Mouse (Mus musculus): Measurements from ENCODE around the gene Atp10a. TPM values are rescaled to one million over a fixed set of nuclear protein-coding genes. Genes with fewer than 3 reads are reported as not detected.

Gene Atp10a
- polyA plus RNA-seq, 1 experiment = 3.0 TPM

- H3K36me3 ChIP-seq (ENCODE audit: control insufficient read depth, insufficient read depth) = no peaks in the 10 kb centered on the region
- H3K4me3 ChIP-seq = no peak overlapping the region
- TF ChIP-seq MYOG (IDR thresholded peaks at IDR 0.05; ENCODE audit: control insufficient read depth in 1 of 3, insufficient read depth in 1 of 3, insufficient read length in 2 of 3, low read depth in 2 of 3) (no peak), MAX (IDR thresholded peaks at IDR 0.05; ENCODE audit: low read depth) (no peak), SRF (IDR thresholded peaks at IDR 0.05; ENCODE audit: control insufficient read depth, insufficient read length, low read depth) (no peak), POLR2A (IDR thresholded peaks at IDR 0.05; ENCODE audit: insufficient read length, low read depth) (no peak), TCF12 (IDR thresholded peaks at IDR 0.05; ENCODE audit: insufficient read depth, poor library complexity, severe bottlenecking) (no peak), USF1 (IDR thresholded peaks at IDR 0.05; ENCODE audit: low read depth) (no peak), MYOD1 (IDR thresholded peaks at IDR 0.05; ENCODE audit: control insufficient read depth in 1 of 3, insufficient read length in 2 of 3, low read depth in 2 of 3) (no peak), CEBPB (IDR thresholded peaks at IDR 0.05; ENCODE audit: insufficient read depth, poor library complexity, severe bottlenecking) (no peak), E2F4 (IDR thresholded peaks at IDR 0.05; ENCODE audit: insufficient read depth) (no peak), POLR2AphosphoS2 (IDR thresholded peaks at IDR 0.05; ENCODE audit: insufficient read length, low read depth) (no peak), TCF3 (IDR thresholded peaks at IDR 0.05; ENCODE audit: insufficient read length, low read depth) (no peak), REST (IDR thresholded peaks at IDR 0.05; ENCODE audit: insufficient read depth, insufficient read length) (no peak)
- no peak overlapping the region for H3ac ChIP-seq (ENCODE audit: control insufficient read depth, insufficient read length)
- H3K4me2 ChIP-seq (ENCODE audit: low read depth) = no peak overlapping the region
- no peaks in the 10 kb centered on the region for H3K79me2 ChIP-seq (ENCODE audit: control insufficient read depth, insufficient read depth)
- H3K27me3 ChIP-seq (ENCODE audit: control insufficient read depth, insufficient read depth, insufficient read length) = no peaks in the 10 kb centered on the region
Observed at GRCm38 (mm10) chr7:58740842-58741241, 84.9 kb downstream of the Atp10a start.

GRCm38 (mm10) chr7:58742009-58742408 lies 86.0 kb downstream of the Atp10a start:
- TF ChIP-seq POLR2AphosphoS2 (IDR thresholded peaks at IDR 0.05; ENCODE audit: insufficient read length, low read depth) (no peak), MYOG (IDR thresholded peaks at IDR 0.05; ENCODE audit: control insufficient read depth in 1 of 3, insufficient read depth in 1 of 3, insufficient read length in 2 of 3, low read depth in 2 of 3) (no peak), TCF3 (IDR thresholded peaks at IDR 0.05; ENCODE audit: insufficient read length, low read depth) (no peak), USF1 (IDR thresholded peaks at IDR 0.05; ENCODE audit: low read depth) (no peak), MYOD1 (IDR thresholded peaks at IDR 0.05; ENCODE audit: control insufficient read depth in 1 of 3, insufficient read length in 2 of 3, low read depth in 2 of 3) (no peak), REST (IDR thresholded peaks at IDR 0.05; ENCODE audit: insufficient read depth, insufficient read length) (no peak), SRF (IDR thresholded peaks at IDR 0.05; ENCODE audit: control insufficient read depth, insufficient read length, low read depth) (no peak), CEBPB (IDR thresholded peaks at IDR 0.05; ENCODE audit: insufficient read depth, poor library complexity, severe bottlenecking) (no peak), TCF12 (IDR thresholded peaks at IDR 0.05; ENCODE audit: insufficient read depth, poor library complexity, severe bottlenecking) (no peak)
- no peak overlapping the region for H3ac ChIP-seq (ENCODE audit: control insufficient read depth, insufficient read length)
- no peaks in the 10 kb centered on the region for H3K79me2 ChIP-seq (ENCODE audit: control insufficient read depth, insufficient read depth)
- no peaks in the 10 kb centered on the region for H3K27me3 ChIP-seq (ENCODE audit: control insufficient read depth, insufficient read depth, insufficient read length)
- H3K36me3 ChIP-seq (ENCODE audit: control insufficient read depth, insufficient read depth) = no peaks in the 10 kb centered on the region
- H3K4me2 ChIP-seq (ENCODE audit: low read depth) = no peak overlapping the region
- no peak overlapping the region for H3K4me3 ChIP-seq

- Histone ChIP-seq H3K4me2 (ENCODE audit: low read depth) (no peak overlapping the region), H3ac (ENCODE audit: control insufficient read depth, insufficient read length) (no peak overlapping the region), H3K27me3 (ENCODE audit: control insufficient read depth, insufficient read depth, insufficient read length) (no peaks in the 10 kb centered on the region), H3K79me2 (ENCODE audit: control insufficient read depth, insufficient read depth) (no peaks in the 10 kb centered on the region), H3K4me3 (no peak overlapping the region), H3K36me3 (ENCODE audit: control insufficient read depth, insufficient read depth) (no peaks in the 10 kb centered on the region)
- TF ChIP-seq REST (IDR thresholded peaks at IDR 0.05; ENCODE audit: insufficient read depth, insufficient read length) (no peak), CEBPB (IDR thresholded peaks at IDR 0.05; ENCODE audit: insufficient read depth, poor library complexity, severe bottlenecking) (no peak), POLR2A (IDR thresholded peaks at IDR 0.05; ENCODE audit: insufficient read length, low read depth) (no peak), E2F4 (IDR thresholded peaks at IDR 0.05; ENCODE audit: insufficient read depth) (no peak), USF1 (IDR thresholded peaks at IDR 0.05; ENCODE audit: low read depth) (no peak), POLR2AphosphoS2 (IDR thresholded peaks at IDR 0.05; ENCODE audit: insufficient read length, low read depth) (no peak), MYOG (IDR thresholded peaks at IDR 0.05; ENCODE audit: control insufficient read depth in 1 of 3, insufficient read depth in 1 of 3, insufficient read length in 2 of 3, low read depth in 2 of 3) (no peak), MYOD1 (IDR thresholded peaks at IDR 0.05; ENCODE audit: control insufficient read depth in 1 of 3, insufficient read length in 2 of 3, low read depth in 2 of 3) (no peak), MAX (IDR thresholded peaks at IDR 0.05; ENCODE audit: low read depth) (no peak), SRF (IDR thresholded peaks at IDR 0.05; ENCODE audit: control insufficient read depth, insufficient read length, low read depth) (no peak), TCF12 (IDR thresholded peaks at IDR 0.05; ENCODE audit: insufficient read depth, poor library complexity, severe bottlenecking) (no peak), TCF3 (IDR thresholded peaks at IDR 0.05; ENCODE audit: insufficient read length, low read depth) (no peak)
Observed at GRCm38 (mm10) chr7:58742648-58743047, 86.7 kb downstream of the Atp10a start.

GRCm38 (mm10) chr7:58743362-58744320 lies 87.7 kb downstream of the Atp10a start:
- Histone ChIP-seq H3K4me3 (no peak overlapping the region), H3K27me3 (ENCODE audit: control insufficient read depth, insufficient read depth, insufficient read length) (no peaks in the 10 kb centered on the region), H3ac (ENCODE audit: control insufficient read depth, insufficient read length) (no peak overlapping the region), H3K4me2 (ENCODE audit: low read depth) (no peak overlapping the region), H3K79me2 (ENCODE audit: control insufficient read depth, insufficient read depth) (no peaks in the 10 kb centered on the region), H3K36me3 (ENCODE audit: control insufficient read depth, insufficient read depth) (no peaks in the 10 kb centered on the region)
- no peak for TF ChIP-seq MYOG (IDR thresholded peaks at IDR 0.05; ENCODE audit: control insufficient read depth in 1 of 3, insufficient read depth in 1 of 3, insufficient read length in 2 of 3, low read depth in 2 of 3)

Measured in myocyte (in vitro differentiated cells).